Mouse (Mus musculus) kidney, embryonic 16.5 days (tissue): Measurements from ENCODE around the gene Gm3435. TPM values are rescaled to one million over a fixed set of nuclear protein-coding genes. Genes with fewer than 3 reads are reported as not detected.
"Not testable (repeated sequence)": the region's sequence is repeated elsewhere in the genome, so short reads cannot be mapped to it uniquely, and the experiment has no call there.

ENCODE experiments used
- ATAC-seq: fragments of 200-750 bp; cut with Nextera tagmentation; 2 replicates; pipeline ENCODE4 v1.8.0; 2017; ENCODE audit warnings: moderate TSS enrichment; ENCODE audit not compliant: low FRiP score, low TSS enrichment
- H3K27ac ChIP-seq: fragments of 300-500 bp; sonication (generic); 2 replicates; pipeline ENCODE4 v1.5.1; 2014; ENCODE audit warnings: low read length
- H3K27me3 ChIP-seq: fragments of 300-500 bp; sonication (generic); 2 replicates; pipeline ENCODE4 v1.6.1; 2014; ENCODE audit warnings: low read length, control low read depth, mixed read lengths; ENCODE audit not compliant: insufficient read depth
- H3K36me3 ChIP-seq: fragments of 300-500 bp; sonication (generic); 2 replicates; pipeline ENCODE4 v1.6.1; 2014; ENCODE audit warnings: low read length, control low read depth, mixed read lengths; ENCODE audit not compliant: insufficient read depth
- H3K4me1 ChIP-seq: fragments of 300-500 bp; sonication (generic); 2 replicates; pipeline ENCODE4 v1.6.1; 2014; ENCODE audit warnings: low read length, control low read depth, mixed read lengths; ENCODE audit not compliant: insufficient read depth
- H3K4me2 ChIP-seq: fragments of 300-500 bp; sonication (generic); replicated peaks from 2 replicates; pipeline ENCODE4 v1.6.1; 2014; ENCODE audit warnings: low read depth, low read length
- H3K4me3 ChIP-seq: fragments of 300-500 bp; sonication (generic); 2 replicates; pipeline ENCODE4 v1.5.1; 2014; ENCODE audit warnings: mild to moderate bottlenecking, low read length
- H3K9ac ChIP-seq: fragments of 300-500 bp; sonication (generic); replicated peaks from 2 replicates; pipeline ENCODE4 v1.6.1; 2014; ENCODE audit warnings: low read length
- H3K9me3 ChIP-seq: fragments of 300-500 bp; sonication (generic); 2 replicates; pipeline ENCODE4 v1.6.1; 2016; ENCODE audit warnings: low read length, control low read depth
- WGBS: fragments of 180-500 bp; shearing (Covaris S2); extraction: QIAGEN DNeasy Blood & Tissue Kit; methylation state at CpG from one replicate; pipeline ENCODE4 v1.1.7; 2014; 5-methylcytosine and 5-hydroxymethylcytosine counted together
- polyA plus RNA-seq: library from polyadenylated mRNA; unstranded; fragments of >200 nt; fragmentation: Nextera tagmentation; extraction: Ambion mirVana; gene quantifications from 2 replicates; pipeline ENCODE4 v1.2.1, GENCODE M21; 2015

Gene Gm3435
- polyA plus RNA-seq, 1 experiment from 2014 or later, result 9.1 TPM

DNA sequence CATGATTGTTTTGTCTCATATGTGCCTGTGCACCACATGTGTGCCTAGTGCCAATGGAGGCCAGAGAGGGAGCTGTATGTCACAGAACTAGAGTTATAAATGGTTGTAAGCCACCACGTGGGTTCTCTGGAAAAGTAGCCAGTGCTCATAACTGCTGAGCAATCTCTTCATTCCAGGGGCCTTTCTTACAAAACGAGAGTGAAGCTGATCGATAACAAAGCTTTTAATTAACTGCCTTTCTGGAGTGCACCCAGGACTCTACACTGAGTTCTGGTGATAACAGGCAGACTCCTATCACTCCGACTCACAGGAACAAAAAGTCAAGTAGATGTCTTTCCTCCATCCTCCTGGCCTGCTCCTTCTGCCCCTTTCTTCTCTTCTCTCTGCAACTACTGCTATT is 21.4 kb downstream of the Gm3435 start:
- H3K4me1 ChIP-seq, H3K36me3 ChIP-seq, H3K4me2 ChIP-seq, H3K27ac ChIP-seq, H3K27me3 ChIP-seq, H3K4me3 ChIP-seq, H3K9me3 ChIP-seq, ATAC-seq, H3K9ac ChIP-seq: not testable (repeated sequence)
- WGBS, result no CpG with 5 or more reads among the region's 4 CpGs

DNA sequence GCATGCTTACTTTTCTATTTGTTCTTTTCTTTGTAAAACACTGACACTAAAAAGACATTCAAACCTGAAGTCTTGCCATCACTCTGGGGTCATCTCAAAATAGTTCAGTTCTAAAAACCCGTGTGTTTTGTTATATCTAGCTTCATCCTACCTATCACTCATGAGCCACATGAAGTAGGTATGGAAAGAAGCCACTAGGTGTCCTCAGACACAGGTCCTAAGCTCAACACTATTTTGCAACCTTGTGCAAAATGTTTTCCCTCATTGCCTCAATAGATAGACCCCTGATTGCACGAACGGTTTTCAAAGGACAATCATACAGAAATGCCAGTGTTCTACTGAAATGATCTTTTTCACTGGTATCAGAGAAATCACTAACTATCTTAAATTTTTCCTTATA is 30.5 kb downstream of the Gm3435 start:
- ATAC-seq, H3K9me3 ChIP-seq, H3K4me3 ChIP-seq, H3K27me3 ChIP-seq, H3K9ac ChIP-seq, H3K4me2 ChIP-seq, H3K27ac ChIP-seq, H3K4me1 ChIP-seq, H3K36me3 ChIP-seq: not testable (repeated sequence)
- WGBS, result no CpG with 5 or more reads among the region's 3 CpGs

DNA sequence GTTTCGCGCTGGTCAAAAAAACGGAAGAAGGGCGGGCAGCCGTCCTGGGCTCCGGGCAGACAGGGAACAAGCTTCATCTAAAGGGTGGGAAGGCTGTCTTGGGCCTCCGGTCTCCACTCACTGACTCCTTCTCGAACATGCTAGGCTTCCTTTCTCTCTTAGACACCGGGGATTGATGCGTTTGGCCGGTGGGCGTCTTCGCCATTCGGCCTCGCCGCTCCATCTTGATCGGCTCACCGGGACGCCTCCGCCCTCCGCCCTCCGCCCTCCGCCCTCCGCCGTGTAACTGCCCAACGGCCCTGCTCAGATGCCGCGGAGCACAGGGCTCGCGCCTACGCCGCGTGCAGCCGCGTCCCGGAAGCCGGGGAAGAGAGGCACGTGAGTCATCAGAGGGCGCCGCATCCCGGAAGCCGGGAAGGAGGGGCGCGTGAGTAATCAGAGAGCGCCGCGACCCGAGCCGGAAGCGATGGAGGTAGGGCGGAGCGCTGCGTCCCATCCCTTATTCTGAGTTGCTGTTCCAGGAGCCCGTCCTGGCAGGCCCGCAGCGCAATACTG is 31.3 kb downstream of the Gm3435 start, which contains the start of the genes Ermard, Tcte3 and Gm3448:
Ermard (plus strand) TSS at position 34 of the 555 bp plus-strand sequence.
Tcte3 (minus strand) TSS at position 314 of the 555 bp plus-strand sequence.
Gm3448 (minus strand) TSS at position 363 of the 555 bp plus-strand sequence.
- not testable (repeated sequence) for H3K9ac ChIP-seq, H3K36me3 ChIP-seq, H3K27me3 ChIP-seq, H3K4me1 ChIP-seq, H3K4me2 ChIP-seq, H3K4me3 ChIP-seq, H3K9me3 ChIP-seq, H3K27ac ChIP-seq
- WGBS, result 0% methylated on average over 12 of the region's 56 CpGs
- ATAC-seq, result peak; percentile 98

DNA sequence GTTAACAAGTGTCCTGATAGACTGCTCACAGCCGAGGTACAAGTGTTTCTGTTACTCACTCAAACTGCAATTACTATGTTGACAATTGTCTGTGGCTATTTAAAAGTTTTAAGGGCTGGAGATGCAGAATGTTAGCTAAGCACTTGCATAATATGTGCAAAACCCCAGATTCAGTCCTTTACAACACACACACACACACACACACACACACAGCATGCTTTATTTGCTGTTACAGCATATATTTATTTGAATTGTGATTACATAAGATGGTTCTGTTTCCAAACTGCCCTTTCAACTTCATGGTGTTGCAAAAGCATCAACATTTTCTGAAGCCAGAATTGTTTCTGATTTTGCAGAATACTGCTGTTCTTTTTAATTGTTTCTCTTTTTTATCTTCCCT is 40.4 kb downstream of the Gm3435 start:
- H3K4me3 ChIP-seq, H3K4me2 ChIP-seq, H3K27me3 ChIP-seq, H3K9me3 ChIP-seq, H3K9ac ChIP-seq, ATAC-seq, H3K36me3 ChIP-seq, H3K4me1 ChIP-seq, H3K27ac ChIP-seq: not testable (repeated sequence)
- WGBS, result no CpG with 5 or more reads among the region's 1 CpGs

DNA sequence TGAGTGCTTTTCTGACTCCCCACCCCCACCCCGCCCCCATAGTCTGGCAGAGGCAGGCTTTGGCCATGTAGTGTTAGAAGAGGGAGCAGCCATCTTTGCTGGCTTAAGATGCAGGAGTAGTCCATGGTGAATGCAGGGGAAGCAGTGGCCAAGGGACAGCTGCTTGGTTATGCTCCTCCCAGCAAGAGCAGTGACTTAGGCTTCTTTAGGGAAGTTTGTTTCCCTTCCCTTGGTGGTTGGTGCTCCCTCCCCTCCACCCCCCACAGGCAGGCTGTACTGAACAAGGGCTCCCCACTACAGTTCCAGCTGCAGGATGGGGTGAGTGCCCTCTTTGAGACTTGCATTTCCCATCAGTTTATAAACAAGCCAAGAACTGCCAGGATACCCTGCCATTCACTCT is 42.8 kb downstream of the Gm3435 start:
- not testable (repeated sequence) for H3K27ac ChIP-seq, H3K9ac ChIP-seq, H3K4me1 ChIP-seq, H3K4me3 ChIP-seq, ATAC-seq, H3K4me2 ChIP-seq, H3K9me3 ChIP-seq, H3K27me3 ChIP-seq, H3K36me3 ChIP-seq
- 89% methylated on average over 1 of the region's 1 CpGs for WGBS

DNA sequence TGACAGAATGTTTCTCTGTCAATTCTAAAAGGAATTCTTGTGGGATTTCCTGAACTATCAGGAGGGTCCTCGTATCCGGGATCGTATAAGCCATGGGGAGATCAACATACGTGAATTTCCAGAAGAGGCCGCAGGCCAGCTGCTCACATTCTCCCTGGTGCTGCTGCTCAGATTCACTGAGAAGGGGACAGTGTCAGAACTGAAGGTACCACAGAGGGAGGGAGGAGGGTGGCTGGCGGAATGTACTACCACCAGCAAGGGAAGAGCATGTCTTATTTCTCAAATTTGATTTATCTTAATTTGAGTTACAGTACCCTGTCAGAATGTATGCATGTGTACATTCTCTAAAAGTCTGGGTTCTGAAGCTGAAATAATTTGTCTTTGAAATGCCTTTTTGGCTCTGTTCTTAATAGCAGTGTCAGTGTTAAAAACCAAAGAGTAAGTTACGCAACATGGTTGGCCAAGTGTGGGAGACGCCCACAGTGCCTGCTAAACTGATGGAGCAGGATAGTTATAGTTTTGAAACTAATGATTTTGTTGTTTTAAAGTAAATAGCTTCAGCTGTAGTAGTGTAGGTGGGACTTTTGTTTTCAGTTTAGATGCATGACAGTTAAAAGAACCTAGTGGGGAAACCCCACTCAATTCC is 43.3 kb downstream of the Gm3435 start:
- H3K4me2 ChIP-seq, H3K9ac ChIP-seq, ATAC-seq, H3K36me3 ChIP-seq, H3K4me3 ChIP-seq, H3K9me3 ChIP-seq, H3K4me1 ChIP-seq, H3K27ac ChIP-seq, H3K27me3 ChIP-seq: not testable (repeated sequence)
- WGBS, result 96% methylated on average over 5 of the region's 8 CpGs

DNA sequence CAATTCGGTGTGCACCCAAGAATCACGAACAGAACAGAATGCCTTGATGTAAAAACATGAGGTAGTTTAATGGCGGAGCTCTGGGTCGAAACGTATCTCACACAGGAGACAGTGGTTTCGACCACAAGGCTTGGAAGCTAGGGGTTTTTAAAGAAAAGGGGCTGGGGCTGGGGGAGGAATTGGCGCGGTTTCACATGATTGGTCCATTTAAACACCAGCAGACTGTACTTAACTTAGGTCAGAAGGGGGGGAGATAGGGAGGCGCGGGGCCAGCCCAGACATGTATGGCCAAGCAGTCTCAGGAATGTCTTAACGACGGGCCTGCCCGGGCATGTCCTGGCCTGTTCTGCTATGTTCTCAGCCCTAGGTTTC is 43.8 kb downstream of the Gm3435 start:
- H3K27me3 ChIP-seq, H3K9me3 ChIP-seq, H3K4me2 ChIP-seq, H3K9ac ChIP-seq, H3K36me3 ChIP-seq, ATAC-seq, H3K27ac ChIP-seq, H3K4me3 ChIP-seq, H3K4me1 ChIP-seq: not testable (repeated sequence)
- 87% methylated on average over 10 of the region's 13 CpGs for WGBS

DNA sequence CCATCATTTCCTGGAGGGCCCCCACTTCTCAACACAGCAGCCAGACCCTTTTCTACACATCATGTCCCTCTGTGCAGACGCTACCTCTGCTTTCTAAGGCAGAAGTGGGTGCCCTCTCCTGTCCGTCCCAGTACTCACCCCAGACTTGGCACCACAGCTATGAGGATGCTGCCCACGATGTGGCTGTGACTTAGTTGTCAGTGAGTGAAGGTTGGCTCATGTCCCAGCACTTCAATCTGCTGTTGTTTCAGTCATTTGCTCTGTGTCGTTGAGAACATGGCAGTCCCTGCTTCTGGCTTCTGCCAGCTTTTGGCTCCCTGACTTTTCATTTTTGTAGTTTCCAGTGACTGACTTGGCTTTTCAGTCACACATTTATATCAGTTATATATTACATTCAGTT is 45.9 kb downstream of the Gm3435 start:
- Histone ChIP-seq H3K4me1 (no peaks in the 10 kb centered on the region), H3K9me3 (no peaks in the 10 kb centered on the region), H3K27me3 (no peaks in the 10 kb centered on the region), H3K36me3 (peaks cover 24% of the 10 kb centered on the region; the same call in 1 of the 2 replicates), H3K27ac (no peak overlapping the region), H3K4me3 (no peak overlapping the region), H3K4me2 (no peak overlapping the region), H3K9ac (no peak overlapping the region)
- 85% methylated on average over 4 of the region's 4 CpGs for WGBS
- ATAC-seq, result no peak

DNA sequence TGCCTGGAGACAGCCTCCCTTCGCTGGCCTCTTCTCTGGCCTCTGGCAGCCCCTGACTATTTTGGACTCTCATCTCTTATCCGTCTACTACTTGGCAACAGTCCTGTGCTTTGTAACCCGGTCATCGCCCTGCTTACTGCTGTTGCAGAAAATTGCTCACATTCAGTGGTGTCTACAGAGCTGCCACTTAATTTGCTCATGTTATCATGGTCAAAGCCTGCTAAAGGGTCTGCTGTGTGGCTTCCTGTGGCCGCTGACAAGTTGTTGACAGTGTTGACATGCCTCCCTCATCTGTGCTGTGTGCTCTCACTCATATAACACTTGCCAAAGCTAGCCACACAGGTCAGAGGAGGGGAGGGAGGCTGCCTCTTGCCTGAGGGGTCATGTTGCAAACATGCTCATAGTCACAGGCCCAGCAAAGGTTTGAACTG is 48.2 kb downstream of the Gm3435 start:
- 82% methylated on average over 5 of the region's 5 CpGs for WGBS

DNA sequence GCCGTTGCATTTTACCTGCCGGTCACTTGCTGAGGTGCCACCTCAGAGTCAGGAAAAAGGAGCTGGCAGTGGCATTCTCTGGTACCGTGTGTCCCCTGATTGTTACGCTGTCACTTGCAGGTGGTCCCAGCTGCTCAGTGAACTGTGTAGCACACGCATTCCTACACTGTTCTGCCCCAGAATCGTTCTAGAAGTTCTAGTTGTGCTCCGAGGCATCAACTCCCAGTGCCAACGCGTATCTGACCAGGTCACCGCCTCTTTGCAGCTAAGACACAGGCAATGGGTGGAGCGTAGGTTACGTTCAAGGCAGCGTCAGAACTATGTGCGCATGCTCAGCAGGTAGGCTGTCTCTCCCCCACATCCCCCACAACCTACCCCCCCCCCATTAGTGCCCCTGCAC is 49.7 kb downstream of the Gm3435 start:
- Histone ChIP-seq H3K27me3 (no peaks in the 10 kb centered on the region), H3K36me3 (peaks cover 39% of the 10 kb centered on the region), H3K9me3 (no peaks in the 10 kb centered on the region), H3K27ac (no peak overlapping the region), H3K4me1 (no peaks in the 10 kb centered on the region), H3K4me2 (no peak overlapping the region), H3K4me3 (no peak overlapping the region), H3K9ac (no peak overlapping the region)
- ATAC-seq, result no peak
- WGBS, result 95% methylated on average over 14 of the region's 14 CpGs

More for the DNA sequence above, 48.2 kb downstream of the Gm3435 start:
- Histone ChIP-seq H3K4me2 (no peak overlapping the region), H3K4me3 (no peak overlapping the region), H3K9me3 (no peaks in the 10 kb centered on the region), H3K27me3 (no peaks in the 10 kb centered on the region), H3K4me1 (no peaks in the 10 kb centered on the region), H3K36me3 (peaks cover 32% of the 10 kb centered on the region), H3K27ac (no peak overlapping the region), H3K9ac (no peak overlapping the region)
- no peak for ATAC-seq
